Mouse (Mus musculus) granulocyte monocyte progenitor cell, adult 5-6 weeks (primary cell): Measurements from ENCODE around the gene Zfp37. TPM values are rescaled to one million over a fixed set of nuclear protein-coding genes. Genes with fewer than 3 reads are reported as not detected.
"Not testable (repeated sequence)": the region's sequence is repeated elsewhere in the genome, so short reads cannot be mapped to it uniquely, and the experiment has no call there.

Source experiments
- ATAC-seq: replicated peaks from 2 replicates; pipeline ENCODE4 v1.8.0; 2016; ENCODE audit warnings: mild to moderate bottlenecking, moderate TSS enrichment, inconsistent platforms; ENCODE audit not compliant: poor library complexity, severe bottlenecking
- total RNA-seq, 2 experiments: library from RNA; stranded (forward) in 1 of 2; stranded (reverse) in 1 of 2; fragments of 200-712, 200-1000 nt in 1 of 2; fragments of >200 nt in 1 of 2; fragmentation: Nextera tagmentation in 1 of 2; gene quantifications; 2 replicates each; pipeline ENCODE4 v1.2.3; 2014 to 2017

Zfp37 gene
- 0.64 TPM in 1 of 2 replicates, not detected in the other for total RNA-seq (2014; fragmentation: Nextera tagmentation)
- total RNA-seq (2017) = not detected in 2 replicates

GRCm38 (mm10) chr4:62230769-62231168, at the start of gene Zfp37:
Gene Zfp37, minus strand, starts transcription at chr4:62231047.
- no peak for ATAC-seq

- no peak for ATAC-seq
Observed at GRCm38 (mm10) chr4:62278081-62278480, 47.2 kb upstream of the Zfp37 start.

GRCm38 (mm10) chr4:62277222-62277621, 46.4 kb upstream of the Zfp37 start:
- ATAC-seq = no peak

GRCm38 (mm10) chr4:62276642-62277041, 45.8 kb upstream of the Zfp37 start:
- no peak for ATAC-seq

GRCm38 (mm10) chr4:62274841-62275536, 44.1 kb upstream of the Zfp37 start:
- no peak for ATAC-seq

- ATAC-seq = no peak
Observed at GRCm38 (mm10) chr4:62273916-62274315, 43.1 kb upstream of the Zfp37 start.

GRCm38 (mm10) chr4:62272696-62273095, 41.8 kb upstream of the Zfp37 start:
- no peak for ATAC-seq

GRCm38 (mm10) chr4:62267101-62267500, 36.3 kb upstream of the Zfp37 start:
- no peak for ATAC-seq

- ATAC-seq = not testable (repeated sequence)
Observed at GRCm38 (mm10) chr4:62266016-62266415, 35.2 kb upstream of the Zfp37 start.

GRCm38 (mm10) chr4:62265154-62265836, 34.4 kb upstream of the Zfp37 start:
- ATAC-seq = peak; percentile 99

- ATAC-seq = no peak
Observed at GRCm38 (mm10) chr4:62263133-62263844, 32.4 kb upstream of the Zfp37 start.

GRCm38 (mm10) chr4:62262276-62262675, 31.4 kb upstream of the Zfp37 start, which contains the start of gene Slc31a2:
Gene Slc31a2, plus strand, starts transcription at chr4:62262562.
- no peak for ATAC-seq

GRCm38 (mm10) chr4:62256931-62257330, 26.1 kb upstream of the Zfp37 start:
- peak; percentile 66 for ATAC-seq

- ATAC-seq = no peak
Observed at GRCm38 (mm10) chr4:62254551-62254950, 23.7 kb upstream of the Zfp37 start.

- no peak for ATAC-seq
Observed at GRCm38 (mm10) chr4:62251776-62252175, 20.9 kb upstream of the Zfp37 start.

GRCm38 (mm10) chr4:62250896-62251544, 20.2 kb upstream of the Zfp37 start:
- peak; percentile 61 for ATAC-seq

GRCm38 (mm10) chr4:62248328-62248727, 17.5 kb upstream of the Zfp37 start:
- peak; percentile 82 for ATAC-seq

- no peak for ATAC-seq
Observed at GRCm38 (mm10) chr4:62240586-62240985, 9.7 kb upstream of the Zfp37 start.

- no peak for ATAC-seq
Observed at GRCm38 (mm10) chr4:62230153-62230552, 694 bp downstream of the Zfp37 start.

- ATAC-seq = 0 out of 2 replicates have a peak, but pooled peaks have one; percentile 32
Observed at GRCm38 (mm10) chr4:62229448-62229847, 1.4 kb downstream of the Zfp37 start.
